Mouse (Mus musculus) liver, postnatal 0 days (tissue): ENCODE measurements around the gene Rarres1. TPM values are rescaled to one million over a fixed set of nuclear protein-coding genes. Genes with fewer than 3 reads are reported as not detected.
A peak's percentile ranks its signal among the peaks of the same experiment; 100 is the strongest.

ENCODE experiments used
- ATAC-seq: fragments of 200-750 bp; cut with Nextera tagmentation; 2 replicates; pipeline ENCODE4 v1.8.0; 2017; ENCODE audit warnings: mild to moderate bottlenecking, moderate library complexity
- DNase-seq: peaks from one replicate; pipeline ENCODE4 v3.0.0-alpha.2; 2016
- H3K27ac ChIP-seq: fragments of 300-500 bp; sonication (generic); 2 replicates; pipeline ENCODE4 v1.5.1; 2014; ENCODE audit warnings: antibody characterized with exemption, moderate library complexity, mild to moderate bottlenecking, low read depth
- H3K27me3 ChIP-seq: fragments of 300-500 bp; sonication (generic); 2 replicates; pipeline ENCODE4 v1.6.1; 2014; ENCODE audit warnings: low read length, control low read depth, mixed read lengths; ENCODE audit not compliant: insufficient read depth
- H3K36me3 ChIP-seq: fragments of 300-500 bp; sonication (generic); replicated peaks from 2 replicates; pipeline ENCODE4 v1.6.1; 2014; ENCODE audit warnings: mild to moderate bottlenecking, control low read depth, low read length, moderate library complexity, mixed read lengths; ENCODE audit not compliant: insufficient read depth
- H3K4me1 ChIP-seq: fragments of 300-500 bp; sonication (generic); 2 replicates; pipeline ENCODE4 v1.6.1; 2014; ENCODE audit warnings: antibody characterized with exemption, mild to moderate bottlenecking, control low read depth; ENCODE audit not compliant: insufficient read depth
- H3K4me2 ChIP-seq: fragments of 300-500 bp; sonication (generic); 2 replicates; pipeline ENCODE4 v1.6.1; 2014; ENCODE audit warnings: low read depth, mild to moderate bottlenecking, low read length, moderate library complexity, mixed read lengths
- H3K4me3 ChIP-seq: fragments of 300-500 bp; sonication (generic); 2 replicates; pipeline ENCODE4 v1.5.1; 2014; ENCODE audit warnings: low read depth, low read length
- H3K9ac ChIP-seq: fragments of 300-500 bp; sonication (generic); replicated peaks from 2 replicates; pipeline ENCODE4 v1.6.1; 2014; ENCODE audit warnings: mild to moderate bottlenecking, moderate library complexity
- H3K9me3 ChIP-seq: fragments of 300-500 bp; sonication (generic); 2 replicates; pipeline ENCODE4 v1.6.1; 2016; ENCODE audit warnings: mild to moderate bottlenecking, control low read depth, low read length, mixed read lengths
- CTCF ChIP-seq: sonication (generic); IDR thresholded peaks from 2 replicates; pipeline ENCODE4 v1.5.1; 2016; ENCODE audit warnings: antibody characterized with exemption, low read depth
- EP300 ChIP-seq: IDR thresholded peaks from 2 replicates; pipeline ENCODE4 v1.6.1; 2016; ENCODE audit warnings: antibody characterized with exemption, low read depth, mild to moderate bottlenecking
- WGBS: fragments of 180-500 bp; shearing (Covaris S2); extraction: QIAGEN DNeasy Blood & Tissue Kit; methylation state at CpG from one replicate; pipeline ENCODE4 v1.1.7; 2014; ENCODE audit not compliant: insufficient replicate concordance; 5-methylcytosine and 5-hydroxymethylcytosine counted together
- polyA plus RNA-seq: library from polyadenylated mRNA; unstranded; fragments of >200 nt; fragmentation: Nextera tagmentation; extraction: Ambion mirVana; gene quantifications from 2 replicates; pipeline ENCODE4 v1.2.1, GENCODE M21; 2015

The Rarres1 gene
- polyA plus RNA-seq, 1 experiment from 2014 or later = 12.7 TPM

DNA sequence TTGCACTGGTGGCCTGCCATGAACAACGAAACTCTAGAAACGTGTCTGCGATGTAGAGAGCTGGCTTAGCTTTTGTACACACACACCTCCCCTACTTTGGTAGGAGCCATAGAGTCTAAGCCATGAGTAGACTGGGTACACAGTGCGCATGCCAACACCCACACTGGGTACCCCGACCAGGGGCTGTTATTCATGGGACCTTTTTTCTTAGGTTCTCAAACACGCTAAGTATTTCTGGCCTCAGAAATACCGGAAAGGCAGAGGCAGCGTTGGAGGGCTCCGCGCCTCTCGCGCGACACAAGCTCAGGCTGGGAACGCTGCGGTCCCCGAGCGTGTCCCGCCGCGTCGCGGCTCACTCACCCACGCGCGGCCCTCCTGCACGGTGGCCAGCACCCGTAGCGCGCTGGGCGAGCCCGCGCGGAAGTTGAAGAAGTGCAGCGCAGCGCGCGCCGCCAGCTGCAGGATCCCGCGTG, 486 bp downstream of the Rarres1 start:
- ATAC-seq (peak; percentile 51), DNase-seq (no peak)
- H3K9me3 ChIP-seq = no peaks in the 10 kb centered on the region
- 7% methylated on average over 39 of the region's 40 CpGs for WGBS
- no peaks in the 10 kb centered on the region for H3K36me3 ChIP-seq
- TF ChIP-seq CTCF (no peak), EP300 (no peak)
- H3K4me2 ChIP-seq = peak overlapping the region; percentile 77
- H3K27me3 ChIP-seq = peaks cover 14% of the 10 kb centered on the region
- 0 out of 2 replicates have a peak, but pooled peaks cover 2% of the 10 kb centered on the region for H3K4me1 ChIP-seq
- H3K9ac ChIP-seq = peak overlapping the region; percentile 35
- H3K27ac ChIP-seq = no peak overlapping the region
- peak overlapping the region; percentile 54 for H3K4me3 ChIP-seq

DNA sequence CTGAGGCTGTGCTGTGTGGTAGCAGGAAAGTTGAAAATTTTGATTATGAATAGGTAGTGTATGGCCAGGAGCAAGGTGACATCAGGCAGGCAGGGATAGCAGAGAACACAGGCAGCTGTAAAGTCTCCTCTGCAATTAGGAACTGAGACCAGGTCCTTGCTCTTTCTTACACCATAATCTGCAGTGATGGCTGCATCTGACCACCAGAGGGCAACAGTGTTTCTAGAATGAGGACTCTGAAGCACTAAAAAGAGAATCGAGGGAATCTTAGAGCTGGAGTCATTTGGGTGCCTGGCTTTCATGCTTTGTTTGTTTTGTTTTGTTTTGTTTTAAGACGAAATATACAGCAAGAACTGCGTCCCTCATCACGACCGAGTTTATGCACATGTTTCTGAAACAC, 2.5 kb downstream of the Rarres1 start:
- peak; percentile 63 for ATAC-seq
- Histone ChIP-seq H3K4me1 (0 out of 2 replicates have a peak, but pooled peaks cover 2% of the 10 kb centered on the region), H3K36me3 (no peaks in the 10 kb centered on the region), H3K27ac (no peak overlapping the region), H3K9ac (no peak overlapping the region), H3K27me3 (peaks cover 14% of the 10 kb centered on the region), H3K4me2 (no peak overlapping the region), H3K9me3 (no peaks in the 10 kb centered on the region), H3K4me3 (no peak overlapping the region)
- DNase-seq = peak; percentile 80
- TF ChIP-seq EP300 (no peak), CTCF (peak; percentile 94)
- 2% methylated on average over 5 of the region's 5 CpGs for WGBS

DNA sequence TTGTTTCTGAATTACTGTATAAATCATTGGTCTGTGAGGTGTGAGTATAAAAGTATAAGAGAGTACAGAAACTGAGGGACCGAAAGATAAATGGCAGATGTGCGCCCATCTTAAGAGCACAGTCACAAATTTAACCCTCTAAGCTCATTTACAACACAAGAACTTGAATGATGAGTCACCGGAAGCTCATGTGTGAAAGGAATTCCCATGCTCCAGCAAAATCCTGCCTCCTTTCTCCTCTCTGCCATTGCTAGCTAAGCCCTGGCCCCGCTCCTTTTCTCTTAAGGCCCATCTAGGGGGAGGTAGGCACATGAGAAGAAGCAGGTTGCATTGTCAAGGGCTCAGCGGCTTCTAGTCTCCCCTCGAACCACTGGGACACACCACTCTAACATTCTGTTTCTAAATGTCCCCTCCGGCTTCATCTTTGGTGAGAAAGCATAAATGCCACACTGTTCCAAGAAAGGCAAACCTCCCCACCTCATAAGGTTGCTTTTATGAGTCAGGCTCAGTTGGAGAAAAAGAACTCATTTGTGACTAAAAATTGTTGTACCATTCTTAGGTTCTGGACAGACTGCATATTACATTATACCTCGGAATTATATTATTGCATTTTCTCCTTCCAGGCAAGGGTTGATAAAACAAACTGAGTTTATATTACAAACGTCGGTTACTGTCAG, 7.0 kb downstream of the Rarres1 start:
- no peak for DNase-seq
- no peaks in the 10 kb centered on the region for H3K4me1 ChIP-seq
- no peak for ATAC-seq
- no peak overlapping the region for H3K4me2 ChIP-seq
- no peak overlapping the region for H3K27ac ChIP-seq
- no peaks in the 10 kb centered on the region for H3K36me3 ChIP-seq
- no peak overlapping the region for H3K4me3 ChIP-seq
- no peak overlapping the region for H3K9ac ChIP-seq
- TF ChIP-seq EP300 (no peak), CTCF (no peak)
- 75% methylated on average over 10 of the region's 10 CpGs for WGBS
- H3K27me3 ChIP-seq = no peaks in the 10 kb centered on the region
- H3K9me3 ChIP-seq = no peaks in the 10 kb centered on the region

DNA sequence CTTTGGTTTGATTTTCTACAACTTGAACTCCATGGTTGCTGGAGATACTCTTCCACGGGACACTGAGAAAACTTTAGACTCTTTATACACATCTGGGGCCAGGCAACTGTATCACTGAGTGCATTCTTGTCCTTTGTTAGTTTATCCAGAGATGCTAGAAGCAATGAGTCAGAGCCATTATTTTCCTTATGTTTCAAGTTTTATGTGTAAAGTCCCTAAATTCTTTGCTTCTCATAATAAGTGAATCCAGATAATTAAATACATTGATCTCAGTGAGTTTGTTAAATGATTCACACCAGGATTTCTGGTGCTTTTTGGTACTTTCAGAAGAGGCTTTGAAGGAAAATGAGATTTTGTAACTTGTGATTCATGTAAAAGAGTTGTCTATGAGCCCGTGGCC, 10.0 kb downstream of the Rarres1 start:
- TF ChIP-seq EP300 = no peak

DNA sequence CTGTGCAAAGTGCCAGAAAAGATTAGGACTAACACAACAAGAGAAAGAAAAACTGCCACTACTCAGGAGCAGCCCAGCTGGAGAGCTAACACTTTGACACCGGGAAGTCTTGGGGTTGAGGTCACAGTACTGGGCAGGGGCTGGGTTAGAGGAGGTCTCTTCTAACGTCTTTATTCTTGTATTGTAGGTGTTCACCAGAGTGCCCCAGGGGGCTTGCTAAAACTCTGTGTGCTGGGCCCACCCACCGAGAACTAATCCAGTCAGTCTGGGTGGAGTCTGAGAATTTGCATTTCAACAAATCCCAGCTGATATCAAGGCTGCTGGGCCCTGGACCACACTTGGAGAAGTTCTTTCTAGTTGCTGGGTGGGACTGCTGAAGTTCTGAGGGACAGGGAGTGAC, 11.4 kb downstream of the Rarres1 start:
- no peak for ATAC-seq
- no peaks in the 10 kb centered on the region for H3K36me3 ChIP-seq
- no peak overlapping the region for H3K4me2 ChIP-seq
- H3K4me3 ChIP-seq = no peak overlapping the region
- WGBS = 20% methylated on average over 3 of the region's 3 CpGs
- no peaks in the 10 kb centered on the region for H3K9me3 ChIP-seq
- H3K27ac ChIP-seq = no peak overlapping the region
- H3K9ac ChIP-seq = no peak overlapping the region
- TF ChIP-seq EP300 (no peak), CTCF (no peak)
- H3K27me3 ChIP-seq = no peaks in the 10 kb centered on the region
- no peaks in the 10 kb centered on the region for H3K4me1 ChIP-seq
- DNase-seq = no peak

More for the DNA sequence above, 10.0 kb downstream of the Rarres1 start:
- no peak overlapping the region for H3K4me2 ChIP-seq
- no peaks in the 10 kb centered on the region for H3K27me3 ChIP-seq
- WGBS = 69% methylated on average over 2 of the region's 2 CpGs
- H3K9ac ChIP-seq = no peak overlapping the region
- ATAC-seq (no peak), DNase-seq (no peak)
- no peak overlapping the region for H3K4me3 ChIP-seq
- H3K36me3 ChIP-seq = no peaks in the 10 kb centered on the region
- H3K27ac ChIP-seq = no peak overlapping the region
- no peaks in the 10 kb centered on the region for H3K9me3 ChIP-seq
- no peaks in the 10 kb centered on the region for H3K4me1 ChIP-seq

DNA sequence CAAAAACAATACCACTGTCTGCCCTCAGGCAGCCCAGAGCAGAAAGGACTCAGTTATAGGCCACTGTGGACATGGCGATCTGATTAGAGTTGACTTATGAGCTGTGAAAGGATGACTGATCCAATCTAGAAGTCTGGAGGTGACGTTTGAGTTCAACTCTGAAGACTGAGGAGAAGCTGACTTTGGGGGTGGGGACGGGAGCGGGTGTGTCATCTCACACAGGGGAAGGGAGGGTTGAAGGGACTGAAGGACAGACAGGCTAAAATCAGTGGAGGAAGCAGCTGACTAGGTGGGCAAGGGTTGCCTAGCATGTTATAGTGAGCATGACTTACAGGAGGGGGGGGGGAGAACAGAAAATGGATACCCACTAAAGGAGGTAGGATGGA, 15.9 kb downstream of the Rarres1 start:
- 78% methylated on average over 4 of the region's 4 CpGs for WGBS
- Histone ChIP-seq H3K9ac (no peak overlapping the region), H3K9me3 (no peaks in the 10 kb centered on the region), H3K4me2 (no peak overlapping the region), H3K27ac (no peak overlapping the region), H3K27me3 (no peaks in the 10 kb centered on the region), H3K36me3 (no peaks in the 10 kb centered on the region), H3K4me3 (no peak overlapping the region), H3K4me1 (no peaks in the 10 kb centered on the region)
- no peak for TF ChIP-seq CTCF
- TF ChIP-seq EP300 = no peak
- ATAC-seq (no peak), DNase-seq (no peak)
